Mouse (Mus musculus): ENCODE measurements around the gene Etv6. TPM values are rescaled to one million over a fixed set of nuclear protein-coding genes. Genes with fewer than 3 reads are reported as not detected.

Gene Etv6
- polyA plus RNA-seq, 1 experiment from 2014 or later: 13.5 TPM

- Histone ChIP-seq H3K9me3 (no peaks in the 10 kb centered on the region), H3K4me3 (no peak overlapping the region), H3K4me1 (peaks cover 9% of the 10 kb centered on the region; the same call in 1 of the 2 replicates), H3K27ac (replicated peaks) (no peak overlapping the region), H3K27me3 (no peaks in the 10 kb centered on the region), H3K4me2 (replicated peaks) (no peak overlapping the region), H3K36me3 (peaks cover 15% of the 10 kb centered on the region), H3K9ac (replicated peaks) (no peak overlapping the region)
- ATAC-seq (ENCODE audit: low FRiP score, low read depth): no peak
- 90% methylated on average over 8 of the region's 8 CpGs for WGBS
These were observed 191.1 kb downstream of the Etv6 start for GRCm38 (mm10) chr6:134226349-134227169.

GRCm38 (mm10) chr6:134236311-134236710 is 200.8 kb downstream of the Etv6 start:
- no peak overlapping the region for H3K27ac ChIP-seq (replicated peaks)
- H3K4me3 ChIP-seq: no peak overlapping the region
- H3K4me2 ChIP-seq (replicated peaks): no peak overlapping the region
- H3K4me1 ChIP-seq: no peaks in the 10 kb centered on the region
- H3K9ac ChIP-seq (replicated peaks): no peak overlapping the region
- WGBS: 85% methylated on average over 4 of the region's 4 CpGs
- peaks cover 26% of the 10 kb centered on the region for H3K36me3 ChIP-seq
- H3K9me3 ChIP-seq: no peaks in the 10 kb centered on the region
- no peaks in the 10 kb centered on the region for H3K27me3 ChIP-seq
- no peak for ATAC-seq (ENCODE audit: low FRiP score, low read depth)

GRCm38 (mm10) chr6:134238455-134238854 is 203.0 kb downstream of the Etv6 start:
- Histone ChIP-seq H3K4me3 (no peak overlapping the region), H3K9me3 (no peaks in the 10 kb centered on the region), H3K36me3 (peaks cover 21% of the 10 kb centered on the region), H3K27me3 (no peaks in the 10 kb centered on the region), H3K27ac (replicated peaks) (no peak overlapping the region), H3K9ac (replicated peaks) (no peak overlapping the region), H3K4me2 (replicated peaks) (no peak overlapping the region), H3K4me1 (no peaks in the 10 kb centered on the region)
- 90% methylated on average over 9 of the region's 9 CpGs for WGBS
- ATAC-seq (ENCODE audit: low FRiP score, low read depth): no peak

GRCm38 (mm10) chr6:134240988-134241387 is 205.5 kb downstream of the Etv6 start:
- Histone ChIP-seq H3K4me2 (replicated peaks) (no peak overlapping the region), H3K27me3 (no peaks in the 10 kb centered on the region), H3K9ac (replicated peaks) (no peak overlapping the region), H3K27ac (replicated peaks) (no peak overlapping the region), H3K9me3 (no peaks in the 10 kb centered on the region), H3K4me1 (no peaks in the 10 kb centered on the region), H3K4me3 (no peak overlapping the region), H3K36me3 (peaks cover 11% of the 10 kb centered on the region; the same call in 1 of the 2 replicates)
- ATAC-seq (ENCODE audit: low FRiP score, low read depth): no peak
- WGBS: 96% methylated on average over 4 of the region's 4 CpGs

GRCm38 (mm10) chr6:134243119-134243518 is 207.6 kb downstream of the Etv6 start:
- Histone ChIP-seq H3K27ac (replicated peaks) (no peak overlapping the region), H3K9ac (replicated peaks) (no peak overlapping the region), H3K4me3 (no peak overlapping the region), H3K4me2 (replicated peaks) (no peak overlapping the region), H3K4me1 (no peaks in the 10 kb centered on the region), H3K27me3 (no peaks in the 10 kb centered on the region), H3K9me3 (no peaks in the 10 kb centered on the region), H3K36me3 (peaks cover 15% of the 10 kb centered on the region)
- WGBS: 66% methylated on average over 3 of the region's 3 CpGs
- no peak for ATAC-seq (ENCODE audit: low FRiP score, low read depth)

GRCm38 (mm10) chr6:134243546-134243945 is 208.0 kb downstream of the Etv6 start:
- Histone ChIP-seq H3K9ac (replicated peaks) (no peak overlapping the region), H3K9me3 (no peaks in the 10 kb centered on the region), H3K4me2 (replicated peaks) (no peak overlapping the region), H3K27ac (replicated peaks) (no peak overlapping the region), H3K27me3 (no peaks in the 10 kb centered on the region), H3K4me3 (no peak overlapping the region), H3K36me3 (peaks cover 19% of the 10 kb centered on the region), H3K4me1 (no peaks in the 10 kb centered on the region)
- WGBS: 87% methylated on average over 4 of the region's 4 CpGs
- no peak for ATAC-seq (ENCODE audit: low FRiP score, low read depth)

- 94% methylated on average over 4 of the region's 4 CpGs for WGBS
- Histone ChIP-seq H3K4me2 (replicated peaks) (no peak overlapping the region), H3K36me3 (peaks cover 24% of the 10 kb centered on the region), H3K4me3 (no peak overlapping the region), H3K27ac (replicated peaks) (no peak overlapping the region), H3K27me3 (no peaks in the 10 kb centered on the region), H3K9me3 (no peaks in the 10 kb centered on the region), H3K9ac (replicated peaks) (no peak overlapping the region), H3K4me1 (no peaks in the 10 kb centered on the region)
- ATAC-seq (ENCODE audit: low FRiP score, low read depth): no peak
These were observed 208.6 kb downstream of the Etv6 start for GRCm38 (mm10) chr6:134244071-134244470.

GRCm38 (mm10) chr6:134246109-134246508 is 210.6 kb downstream of the Etv6 start:
- WGBS: 85% methylated on average over 2 of the region's 2 CpGs
- Histone ChIP-seq H3K4me3 (no peak overlapping the region), H3K27me3 (no peaks in the 10 kb centered on the region), H3K36me3 (peaks cover 24% of the 10 kb centered on the region), H3K9ac (replicated peaks) (no peak overlapping the region), H3K27ac (replicated peaks) (no peak overlapping the region), H3K9me3 (no peaks in the 10 kb centered on the region), H3K4me1 (no peaks in the 10 kb centered on the region), H3K4me2 (replicated peaks) (no peak overlapping the region)
- ATAC-seq (ENCODE audit: low FRiP score, low read depth): no peak

GRCm38 (mm10) chr6:134247324-134247723 is 211.8 kb downstream of the Etv6 start:
- Histone ChIP-seq H3K36me3 (peaks cover 24% of the 10 kb centered on the region), H3K27ac (replicated peaks) (no peak overlapping the region), H3K4me3 (no peak overlapping the region), H3K4me2 (replicated peaks) (no peak overlapping the region), H3K9ac (replicated peaks) (no peak overlapping the region), H3K27me3 (no peaks in the 10 kb centered on the region), H3K4me1 (no peaks in the 10 kb centered on the region), H3K9me3 (no peaks in the 10 kb centered on the region)
- no peak for ATAC-seq (ENCODE audit: low FRiP score, low read depth)
- WGBS: 95% methylated on average over 9 of the region's 9 CpGs

GRCm38 (mm10) chr6:134248720-134249119 is 213.2 kb downstream of the Etv6 start:
- Histone ChIP-seq H3K36me3 (peaks cover 27% of the 10 kb centered on the region), H3K4me2 (replicated peaks) (no peak overlapping the region), H3K27me3 (no peaks in the 10 kb centered on the region), H3K4me3 (no peak overlapping the region), H3K9me3 (no peaks in the 10 kb centered on the region), H3K27ac (replicated peaks) (no peak overlapping the region), H3K4me1 (no peaks in the 10 kb centered on the region), H3K9ac (replicated peaks) (no peak overlapping the region)
- WGBS: 92% methylated on average over 19 of the region's 19 CpGs
- ATAC-seq (ENCODE audit: low FRiP score, low read depth): peak; percentile 58; the same call in 1 of the 2 replicates

- no peak overlapping the region for H3K27ac ChIP-seq (replicated peaks)
- ATAC-seq (ENCODE audit: low FRiP score, low read depth): no peak
- no peak overlapping the region for H3K9ac ChIP-seq (replicated peaks)
- no peaks in the 10 kb centered on the region for H3K27me3 ChIP-seq
- H3K4me1 ChIP-seq: no peaks in the 10 kb centered on the region
- whole genome bisulfite sequencing: 91% methylated on average over 5 of the region's 5 CpGs
- H3K4me3 ChIP-seq: no peak overlapping the region
- H3K36me3 ChIP-seq: peaks cover 27% of the 10 kb centered on the region
- H3K9me3 ChIP-seq: no peaks in the 10 kb centered on the region
- no peak overlapping the region for H3K4me2 ChIP-seq (replicated peaks)
These were observed 215.3 kb downstream of the Etv6 start for GRCm38 (mm10) chr6:134250764-134251163.

- H3K4me3 ChIP-seq: no peak overlapping the region
- H3K27me3 ChIP-seq: no peaks in the 10 kb centered on the region
- H3K4me1 ChIP-seq: no peaks in the 10 kb centered on the region
- ATAC-seq (ENCODE audit: low FRiP score, low read depth): no peak
- H3K36me3 ChIP-seq: peaks cover 27% of the 10 kb centered on the region
- no peaks in the 10 kb centered on the region for H3K9me3 ChIP-seq
- no peak overlapping the region for H3K9ac ChIP-seq (replicated peaks)
- H3K27ac ChIP-seq (replicated peaks): no peak overlapping the region
- no peak overlapping the region for H3K4me2 ChIP-seq (replicated peaks)
- 96% methylated on average over 8 of the region's 8 CpGs for WGBS
These were observed 215.9 kb downstream of the Etv6 start for GRCm38 (mm10) chr6:134251364-134251763.
